Mouse (Mus musculus) hindbrain, postnatal 0 days (tissue): ENCODE data around the gene Zfp185. TPM values are rescaled to one million over a fixed set of nuclear protein-coding genes. Genes with fewer than 3 reads are reported as not detected.

Source experiments
- ATAC-seq: fragments of 200-750 bp; cut with Nextera tagmentation; 2 replicates; pipeline ENCODE4 v1.8.0; 2017; ENCODE audit warnings: mild to moderate bottlenecking, moderate TSS enrichment, moderate library complexity
- DNase-seq: peaks from one replicate; pipeline ENCODE4 v3.0.0-alpha.2; 2015; ENCODE audit warnings: low spot score
- H3K27ac ChIP-seq: fragments of 300-500 bp; sonication (generic); 2 replicates; pipeline ENCODE4 v1.5.1; 2014; ENCODE audit warnings: mild to moderate bottlenecking
- H3K27me3 ChIP-seq: fragments of 300-500 bp; sonication (generic); 2 replicates; pipeline ENCODE4 v1.6.1; 2014; ENCODE audit warnings: low read length, mixed read lengths; ENCODE audit not compliant: insufficient read depth
- H3K36me3 ChIP-seq: fragments of 300-500 bp; sonication (generic); 2 replicates; pipeline ENCODE4 v1.6.1; 2014; ENCODE audit warnings: low read length, mixed read lengths; ENCODE audit not compliant: insufficient read depth
- H3K4me1 ChIP-seq: fragments of 300-500 bp; sonication (generic); 2 replicates; pipeline ENCODE4 v1.6.1; 2014; ENCODE audit warnings: antibody characterized with exemption, low read length, mixed read lengths; ENCODE audit not compliant: insufficient read depth
- H3K4me2 ChIP-seq: fragments of 300-500 bp; sonication (generic); 2 replicates; pipeline ENCODE4 v1.6.1; 2014; ENCODE audit warnings: low read depth, mild to moderate bottlenecking, low read length, moderate library complexity, mixed read lengths
- H3K4me3 ChIP-seq: fragments of 300-500 bp; sonication (generic); 2 replicates; pipeline ENCODE4 v1.5.1; 2014; ENCODE audit warnings: low read length
- H3K9ac ChIP-seq: fragments of 300-500 bp; sonication (generic); replicated peaks from 2 replicates; pipeline ENCODE4 v1.6.1; 2014; ENCODE audit warnings: mild to moderate bottlenecking, low read length, moderate library complexity, mixed read lengths
- H3K9me3 ChIP-seq: fragments of 300-500 bp; sonication (generic); 2 replicates; pipeline ENCODE4 v1.6.1; 2016; ENCODE audit warnings: low read length, mixed read lengths
- CTCF ChIP-seq: IDR thresholded peaks from 2 replicates; pipeline ENCODE4 v1.5.1; 2016; ENCODE audit warnings: antibody characterized with exemption, control low read depth, low read depth
- WGBS: fragments of 180-500 bp; shearing (Covaris S2); extraction: QIAGEN DNeasy Blood & Tissue Kit; methylation state at CpG from one replicate; pipeline ENCODE4 v1.1.7; 2014; 5-methylcytosine and 5-hydroxymethylcytosine counted together
- polyA plus RNA-seq: library from polyadenylated mRNA; unstranded; fragments of >200 nt; fragmentation: Nextera tagmentation; extraction: Ambion mirVana; gene quantifications from 2 replicates; pipeline ENCODE4 v1.2.1, GENCODE M21; 2015
- total RNA-seq: library from RNA; depleted of rRNA; stranded (reverse); fragments of >200 nt; gene quantifications from 2 replicates; pipeline ENCODE4 v1.2.3, GENCODE M21; 2014

Zfp185 gene
- total and polyA plus RNA-seq, 2 experiments from 2014 or later: 1.1 to 1.4 TPM

DNA sequence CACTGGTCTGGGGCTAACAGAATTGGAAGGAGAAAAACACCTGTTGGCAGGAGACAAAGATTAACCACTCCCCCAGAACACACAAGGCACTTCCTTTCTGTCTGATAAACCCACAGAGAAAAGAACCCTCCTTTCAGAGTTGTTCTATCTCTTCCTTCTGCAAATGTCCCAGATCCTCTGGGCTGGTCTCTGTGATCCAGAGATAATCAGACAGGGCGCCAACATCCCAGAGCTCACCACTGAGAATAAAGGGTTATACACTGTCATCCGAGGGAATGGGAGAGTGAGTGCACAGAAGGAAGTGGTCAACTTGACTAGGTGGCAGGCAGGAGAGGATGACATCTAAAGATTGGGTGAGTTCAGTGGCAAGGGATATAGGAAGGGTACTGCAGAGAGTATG, 1.5 kb upstream of the Zfp185 start:
- Histone ChIP-seq H3K36me3 (no peaks in the 10 kb centered on the region), H3K4me1 (no peaks in the 10 kb centered on the region), H3K9ac (no peak overlapping the region), H3K4me2 (no peak overlapping the region), H3K4me3 (no peak overlapping the region), H3K9me3 (no peaks in the 10 kb centered on the region), H3K27ac (no peak overlapping the region), H3K27me3 (no peaks in the 10 kb centered on the region)
- DNase-seq (no peak), ATAC-seq (no peak)
- no peak for TF ChIP-seq CTCF
- WGBS: 92% methylated on average over 2 of the region's 2 CpGs

DNA sequence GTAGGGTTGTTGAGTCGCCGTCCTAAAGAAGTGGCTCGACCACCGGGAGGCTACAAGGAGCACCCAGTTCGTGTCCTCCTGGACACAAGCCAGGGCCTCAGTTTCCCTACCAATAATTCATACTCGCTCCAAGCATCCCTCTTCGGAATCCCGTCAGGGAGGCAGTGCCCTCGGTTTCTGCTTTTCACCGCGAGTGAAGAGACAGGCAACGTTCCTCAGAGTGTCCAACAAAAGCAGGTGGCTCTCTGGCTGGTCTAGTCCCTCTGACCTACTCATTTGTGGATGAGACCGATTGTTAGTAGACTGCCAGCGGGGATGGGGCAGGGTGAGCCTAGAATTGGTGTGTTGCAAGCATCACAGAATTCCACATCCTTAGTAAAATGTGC, 374 bp downstream of the Zfp185 start:
- peak overlapping the region; percentile 35 for H3K4me3 ChIP-seq
- DNase-seq (no peak), ATAC-seq (no peak)
- no peaks in the 10 kb centered on the region for H3K4me1 ChIP-seq
- 34% methylated on average over 14 of the region's 14 CpGs for WGBS
- no peak overlapping the region for H3K27ac ChIP-seq
- H3K36me3 ChIP-seq: no peaks in the 10 kb centered on the region
- no peaks in the 10 kb centered on the region for H3K9me3 ChIP-seq
- H3K4me2 ChIP-seq: peak overlapping the region; percentile 65
- H3K27me3 ChIP-seq: no peaks in the 10 kb centered on the region
- no peak for TF ChIP-seq CTCF
- H3K9ac ChIP-seq: peak overlapping the region; percentile 33; the same call in 1 of the 2 replicates

GRCm38 (mm10) chrX:72988431-72988830, 1.3 kb downstream of the Zfp185 start:
- DNase-seq (no peak), ATAC-seq (no peak)
- H3K27ac ChIP-seq: no peak overlapping the region
- no peak overlapping the region for H3K4me2 ChIP-seq
- H3K9ac ChIP-seq: no peak overlapping the region
- no peaks in the 10 kb centered on the region for H3K36me3 ChIP-seq
- no peaks in the 10 kb centered on the region for H3K27me3 ChIP-seq
- no peak overlapping the region for H3K4me3 ChIP-seq
- no peak for TF ChIP-seq CTCF
- H3K4me1 ChIP-seq: no peaks in the 10 kb centered on the region
- no peaks in the 10 kb centered on the region for H3K9me3 ChIP-seq
- 68% methylated on average over 3 of the region's 3 CpGs for WGBS

DNA sequence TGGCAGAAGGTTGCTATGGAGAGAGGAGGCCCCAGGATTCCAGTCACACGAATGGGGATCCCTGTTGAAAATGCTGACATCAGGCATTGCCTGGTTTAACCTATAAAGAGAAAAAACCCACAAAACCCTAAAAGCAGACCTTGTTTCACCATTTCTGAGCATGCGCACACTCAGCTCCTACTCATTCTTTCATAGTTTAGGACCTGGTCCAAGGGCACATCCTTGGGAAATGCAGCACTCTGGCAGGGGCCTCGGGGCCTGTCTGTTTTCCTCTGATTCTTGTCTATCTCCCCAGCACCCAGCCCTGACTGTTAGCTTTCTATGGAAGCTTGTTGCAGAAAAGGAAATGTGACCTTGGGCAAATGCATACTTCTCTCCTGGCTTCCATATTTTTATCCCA, 3.4 kb downstream of the Zfp185 start:
- TF ChIP-seq CTCF: no peak
- Histone ChIP-seq H3K4me3 (no peak overlapping the region), H3K4me2 (no peak overlapping the region), H3K9ac (no peak overlapping the region), H3K36me3 (no peaks in the 10 kb centered on the region), H3K27ac (no peak overlapping the region), H3K27me3 (no peaks in the 10 kb centered on the region), H3K4me1 (no peaks in the 10 kb centered on the region), H3K9me3 (no peaks in the 10 kb centered on the region)
- ATAC-seq: no peak
- no peak for DNase-seq
- WGBS: 63% methylated on average over 3 of the region's 3 CpGs

DNA sequence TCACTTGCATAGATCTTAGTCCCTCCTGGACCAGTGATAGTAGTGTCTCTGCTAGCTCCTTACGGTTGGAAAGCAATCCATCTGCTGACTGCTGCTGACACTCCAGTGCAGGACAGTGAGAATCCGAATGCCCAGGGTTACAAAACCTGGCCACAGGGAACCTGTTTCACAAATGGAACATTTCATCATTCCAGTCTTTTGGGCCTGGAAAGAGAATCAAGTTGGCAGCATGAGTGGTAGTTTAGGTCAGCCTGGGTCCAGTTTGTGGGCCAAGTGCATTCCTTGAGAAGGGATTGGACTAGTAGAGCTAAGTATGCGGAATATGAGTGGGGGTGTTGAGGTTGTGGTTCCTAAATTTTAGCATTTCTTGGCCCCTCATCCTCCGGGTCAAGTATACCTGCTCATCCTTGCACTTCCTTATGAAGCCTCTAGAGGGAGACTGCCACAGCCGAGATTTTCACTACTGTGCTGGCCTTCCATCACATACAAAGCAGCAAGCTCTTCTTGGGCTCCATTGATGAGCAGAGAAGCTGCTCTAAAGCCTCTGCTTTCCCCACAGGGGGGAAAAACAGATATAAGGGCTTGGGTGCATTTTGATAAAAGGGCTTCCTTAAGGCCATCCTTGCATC, 5.3 kb downstream of the Zfp185 start:
- 55% methylated on average over 5 of the region's 5 CpGs for WGBS
- DNase-seq: no peak
- no peak overlapping the region for H3K27ac ChIP-seq

GRCm38 (mm10) chrX:72995542-72995941, 8.4 kb downstream of the Zfp185 start:
- Histone ChIP-seq H3K27me3 (no peaks in the 10 kb centered on the region), H3K4me3 (no peak overlapping the region), H3K4me2 (no peak overlapping the region), H3K4me1 (no peaks in the 10 kb centered on the region), H3K27ac (no peak overlapping the region), H3K9me3 (no peaks in the 10 kb centered on the region), H3K36me3 (no peaks in the 10 kb centered on the region), H3K9ac (no peak overlapping the region)
- no peak for TF ChIP-seq CTCF
- WGBS: 71% methylated on average over 3 of the region's 3 CpGs
- ATAC-seq (no peak), DNase-seq (no peak)

More for the DNA sequence above, 5.3 kb downstream of the Zfp185 start:
- no peak overlapping the region for H3K4me3 ChIP-seq
- no peaks in the 10 kb centered on the region for H3K9me3 ChIP-seq
- TF ChIP-seq CTCF: peak; percentile 59
- no peaks in the 10 kb centered on the region for H3K36me3 ChIP-seq
- H3K27me3 ChIP-seq: no peaks in the 10 kb centered on the region
- no peaks in the 10 kb centered on the region for H3K4me1 ChIP-seq
- no peak for ATAC-seq
- no peak overlapping the region for H3K9ac ChIP-seq
- H3K4me2 ChIP-seq: no peak overlapping the region

DNA sequence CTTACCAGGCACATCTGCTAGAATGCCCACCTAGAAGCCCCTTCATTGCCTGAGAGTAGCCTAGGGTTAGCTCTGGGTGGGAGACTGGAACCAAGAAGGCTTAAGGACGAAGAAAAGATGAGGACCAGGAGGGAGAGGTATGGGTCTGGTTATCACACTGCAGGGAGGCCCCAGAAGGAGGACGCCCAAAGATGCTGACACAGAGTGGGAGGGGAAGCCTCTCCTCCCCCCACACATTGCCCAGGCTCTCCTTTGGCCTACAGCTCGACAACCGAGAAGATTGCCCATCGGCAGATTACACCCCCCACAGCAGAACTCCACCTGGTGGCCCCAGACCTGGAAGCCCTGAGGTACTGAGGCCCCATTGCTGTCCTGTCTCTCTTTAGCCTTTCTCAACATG, 16.0 kb downstream of the Zfp185 start:
- H3K4me2 ChIP-seq: no peak overlapping the region
- DNase-seq (no peak), ATAC-seq (no peak)
- H3K4me1 ChIP-seq: no peaks in the 10 kb centered on the region
- H3K36me3 ChIP-seq: no peaks in the 10 kb centered on the region
- no peak overlapping the region for H3K9ac ChIP-seq
- no peak for TF ChIP-seq CTCF
- no peak overlapping the region for H3K4me3 ChIP-seq
- H3K27ac ChIP-seq: no peak overlapping the region
- no peaks in the 10 kb centered on the region for H3K9me3 ChIP-seq
- H3K27me3 ChIP-seq: no peaks in the 10 kb centered on the region
- 84% methylated on average over 5 of the region's 5 CpGs for WGBS
